Mouse (Mus musculus) lung, adult 10 weeks (tissue): Measurements from ENCODE around the gene Gm10720. TPM values are rescaled to one million over a fixed set of nuclear protein-coding genes. Genes with fewer than 3 reads are reported as not detected.

Experiments used
- polyA plus RNA-seq: library from polyadenylated mRNA; stranded (reverse); fragments of 350-450 nt; fragmentation: Illumina TruSeq; extraction: RNeasy Lipid Tissue Mini Kit (QIAGEN cat#74804); gene quantifications from one replicate; pipeline ENCODE4 v1.2.3, GENCODE M21; 2014; ENCODE audit warnings: low read depth, low replicate concordance; ENCODE audit not compliant: insufficient read depth

Gm10720 gene
- not detected for polyA plus RNA-seq

GRCm38 (mm10) chr9:3015354-3015753 is at the start of gene Gm10720:
Gene Gm10720 (plus strand): TSS chr9:3015654.

GRCm38 (mm10) chr9:3000445-3000972 is 14.9 kb upstream of the Gm10720 start, which contains the start of gene Gm10722:
Gene Gm10722 (plus strand): TSS chr9:3000922.

GRCm38 (mm10) chr9:3002794-3003396 is 12.6 kb upstream of the Gm10720 start, which contains the start of gene Gm11168:
Gene Gm11168 (plus strand): TSS chr9:3003346.

GRCm38 (mm10) chr9:3012733-3013279 is 2.6 kb upstream of the Gm10720 start, which contains the start of gene Gm10721:
Gene Gm10721 (plus strand): TSS chr9:3013140.

GRCm38 (mm10) chr9:3017108-3017507 is 1.7 kb downstream of the Gm10720 start, which contains the start of gene Gm10719:
Gene Gm10719 (plus strand): TSS chr9:3017408.

GRCm38 (mm10) chr9:3023312-3023984 is 8.0 kb downstream of the Gm10720 start, which contains the start of gene Gm10718:
Gene Gm10718 (plus strand): TSS chr9:3023547.

GRCm38 (mm10) chr9:3024912-3025467 is 9.5 kb downstream of the Gm10720 start, which contains the start of gene Gm10717:
Gene Gm10717 (plus strand): TSS chr9:3025417.

GRCm38 (mm10) chr9:3034299-3034698 is 18.8 kb downstream of the Gm10720 start, which contains the start of gene Gm17535:
Gene Gm17535 (plus strand): TSS chr9:3034599.

GRCm38 (mm10) chr9:3036577-3036976 is 21.1 kb downstream of the Gm10720 start, which contains the start of gene Gm10715:
Gene Gm10715 (plus strand): TSS chr9:3036877.

Other genes with a start within 250 kb of the Gm10720 start
- gene Gm10722, start 14.7 kb upstream of the Gm10720 start, polyA plus RNA-seq: not detected
- not detected for gene Gm11168, start 12.3 kb upstream of the Gm10720 start, polyA plus RNA-seq
- gene Gm10721, start 2.5 kb upstream of the Gm10720 start, polyA plus RNA-seq: not detected
- not detected for gene Gm10719, start 1.8 kb downstream of the Gm10720 start, polyA plus RNA-seq
- not detected for gene Gm10718, start 7.9 kb downstream of the Gm10720 start, polyA plus RNA-seq
- gene Gm10717, start 9.8 kb downstream of the Gm10720 start, polyA plus RNA-seq: not detected
- not detected for gene Gm17535, start 18.9 kb downstream of the Gm10720 start, polyA plus RNA-seq
- not detected for gene Gm10715, start 21.2 kb downstream of the Gm10720 start, polyA plus RNA-seq